Mouse (Mus musculus) kidney, postnatal 36 days (tissue): ENCODE measurements around the gene Rasip1.
"Not testable (repeated sequence)": the region's sequence is repeated elsewhere in the genome, so short reads cannot be mapped to it uniquely, and the experiment has no call there.

Source experiments
- DNase-seq, 2 experiments: peaks; one replicate each; pipeline ENCODE4 v3.0.0; 2021 to 2022; ENCODE audit warnings: mixed read lengths in 2 of 2

The Rasip1 gene

GRCm38 (mm10) chr7:45645591-45645971 lies 18.3 kb downstream of the Rasip1 start:
- DNase-seq = no peak

- DNase-seq = no peak
Observed at GRCm38 (mm10) chr7:45646671-45647070, 19.4 kb downstream of the Rasip1 start.

- DNase-seq = no peak
Observed at GRCm38 (mm10) chr7:45649351-45649750, 22.1 kb downstream of the Rasip1 start.

GRCm38 (mm10) chr7:45650484-45650883 lies 23.2 kb downstream of the Rasip1 start:
- not testable (repeated sequence) for DNase-seq

GRCm38 (mm10) chr7:45654424-45655047 lies 27.2 kb downstream of the Rasip1 start:
- DNase-seq = no peak

GRCm38 (mm10) chr7:45660746-45661478 lies 33.6 kb downstream of the Rasip1 start:
- DNase-seq = no peak

- DNase-seq = not testable (repeated sequence)
Observed at GRCm38 (mm10) chr7:45661702-45662101, 34.4 kb downstream of the Rasip1 start.

- DNase-seq = no peak
Observed at GRCm38 (mm10) chr7:45665303-45666138, 38.2 kb downstream of the Rasip1 start.

GRCm38 (mm10) chr7:45666161-45666560 lies 38.9 kb downstream of the Rasip1 start, which contains the start of gene Fut2:
TSS of gene Fut2 (minus strand) at chr7:45666394.
- DNase-seq = no peak

GRCm38 (mm10) chr7:45667761-45668160 lies 40.5 kb downstream of the Rasip1 start:
- no peak for DNase-seq

- no peak for DNase-seq
Observed at GRCm38 (mm10) chr7:45668921-45669320, 41.6 kb downstream of the Rasip1 start.

GRCm38 (mm10) chr7:45677627-45678295 lies 50.5 kb downstream of the Rasip1 start:
- no peak for DNase-seq

GRCm38 (mm10) chr7:45678513-45678912 lies 51.2 kb downstream of the Rasip1 start:
- no peak for DNase-seq

- peak; percentile 42 to 57 for DNase-seq
Observed at GRCm38 (mm10) chr7:45679966-45680621, 52.8 kb downstream of the Rasip1 start.

GRCm38 (mm10) chr7:45681046-45681736 lies 53.9 kb downstream of the Rasip1 start:
- DNase-seq = no peak

GRCm38 (mm10) chr7:45682144-45683126 lies 55.1 kb downstream of the Rasip1 start:
- DNase-seq = peak; percentile 89 to 96

GRCm38 (mm10) chr7:45683396-45684050 lies 56.2 kb downstream of the Rasip1 start, which contains the start of gene Ntn5:
TSS of gene Ntn5 (plus strand) at chr7:45684022.
- DNase-seq = no peak

GRCm38 (mm10) chr7:45685811-45686210 lies 58.5 kb downstream of the Rasip1 start:
- DNase-seq = no peak

GRCm38 (mm10) chr7:45686841-45687240 lies 59.6 kb downstream of the Rasip1 start:
- DNase-seq = peak in 1 of 2 experiments; percentile 42
